Mouse (Mus musculus) heart, adult 9 months (tissue): ENCODE data around the gene Aldh3b2.

Experiments used
- DNase-seq, 2 experiments: peaks; one replicate each; pipeline ENCODE4 v3.0.0; 2022; ENCODE audit warnings: low spot score in 2 of 2

Gene Aldh3b2

GRCm38 (mm10) chr19:3988066-3988465 lies 15.9 kb downstream of the Aldh3b2 start:
- no peak for DNase-seq

- no peak for DNase-seq
These were observed 16.6 kb downstream of the Aldh3b2 start for GRCm38 (mm10) chr19:3988750-3989149.

- no peak for DNase-seq
These were observed 18.7 kb downstream of the Aldh3b2 start for GRCm38 (mm10) chr19:3990804-3991203.

- no peak for DNase-seq
These were observed 19.4 kb downstream of the Aldh3b2 start for GRCm38 (mm10) chr19:3991562-3991961.

- DNase-seq = no peak
These were observed 19.8 kb downstream of the Aldh3b2 start for GRCm38 (mm10) chr19:3991966-3992365.

- DNase-seq = no peak
These were observed 20.3 kb downstream of the Aldh3b2 start, which contains the start of gene Tbx10 for GRCm38 (mm10) chr19:3992416-3992815. TSS of gene Tbx10 (plus strand) at chr19:3992752.

- no peak for DNase-seq
These were observed 22.8 kb downstream of the Aldh3b2 start for GRCm38 (mm10) chr19:3994932-3995331.

- DNase-seq = no peak
These were observed 23.4 kb downstream of the Aldh3b2 start for GRCm38 (mm10) chr19:3995505-3995904.

GRCm38 (mm10) chr19:3996106-3996505 lies 24.0 kb downstream of the Aldh3b2 start:
- no peak for DNase-seq

- no peak for DNase-seq
These were observed 24.6 kb downstream of the Aldh3b2 start for GRCm38 (mm10) chr19:3996747-3997146.

- DNase-seq = no peak
These were observed 25.1 kb downstream of the Aldh3b2 start for GRCm38 (mm10) chr19:3997231-3997630.

GRCm38 (mm10) chr19:3998335-3998734 lies 26.2 kb downstream of the Aldh3b2 start:
- no peak for DNase-seq

- no peak for DNase-seq
These were observed 27.1 kb downstream of the Aldh3b2 start for GRCm38 (mm10) chr19:3999121-3999730.

GRCm38 (mm10) chr19:4000119-4000900 lies 28.2 kb downstream of the Aldh3b2 start, which contains the start of the genes Nudt8 and Gm49405:
TSS of gene Nudt8 (plus strand) at chr19:4000580.
TSS of gene Gm49405 (plus strand) at chr19:4000626.
- peak; percentile 97 to 99 for DNase-seq

GRCm38 (mm10) chr19:4000949-4001525 lies 28.9 kb downstream of the Aldh3b2 start:
- no peak for DNase-seq

- DNase-seq = no peak
These were observed 29.6 kb downstream of the Aldh3b2 start for GRCm38 (mm10) chr19:4001752-4002151.

GRCm38 (mm10) chr19:4003112-4003511 lies 31.0 kb downstream of the Aldh3b2 start, which contains the start of gene Doc2g:
TSS of gene Doc2g (plus strand) at chr19:4003313.
- peak; percentile 59 for DNase-seq

GRCm38 (mm10) chr19:4003641-4004040 lies 31.5 kb downstream of the Aldh3b2 start:
- DNase-seq = no peak

- DNase-seq = peak in 1 of 2 experiments; percentile 6
These were observed 32.2 kb downstream of the Aldh3b2 start for GRCm38 (mm10) chr19:4004331-4004730.

GRCm38 (mm10) chr19:4005091-4005490 lies 33.0 kb downstream of the Aldh3b2 start:
- no peak for DNase-seq

GRCm38 (mm10) chr19:4005971-4006370 lies 33.8 kb downstream of the Aldh3b2 start:
- no peak for DNase-seq

GRCm38 (mm10) chr19:4011086-4011485 lies 39.0 kb downstream of the Aldh3b2 start:
- no peak for DNase-seq
